Mouse (Mus musculus) T-helper 1 cell (primary cell): Measurements from ENCODE around the gene Pitpnm1.

Source experiments
- in situ Hi-C: fragments of 300-600 bp; cut with MboI, MseI; formaldehyde crosslinking; loops from one replicate; pipeline ENCODE4 v1.15.1; 2025; ENCODE audit warnings: high pct_unique_total_duplicates

Pitpnm1 gene

DNA sequence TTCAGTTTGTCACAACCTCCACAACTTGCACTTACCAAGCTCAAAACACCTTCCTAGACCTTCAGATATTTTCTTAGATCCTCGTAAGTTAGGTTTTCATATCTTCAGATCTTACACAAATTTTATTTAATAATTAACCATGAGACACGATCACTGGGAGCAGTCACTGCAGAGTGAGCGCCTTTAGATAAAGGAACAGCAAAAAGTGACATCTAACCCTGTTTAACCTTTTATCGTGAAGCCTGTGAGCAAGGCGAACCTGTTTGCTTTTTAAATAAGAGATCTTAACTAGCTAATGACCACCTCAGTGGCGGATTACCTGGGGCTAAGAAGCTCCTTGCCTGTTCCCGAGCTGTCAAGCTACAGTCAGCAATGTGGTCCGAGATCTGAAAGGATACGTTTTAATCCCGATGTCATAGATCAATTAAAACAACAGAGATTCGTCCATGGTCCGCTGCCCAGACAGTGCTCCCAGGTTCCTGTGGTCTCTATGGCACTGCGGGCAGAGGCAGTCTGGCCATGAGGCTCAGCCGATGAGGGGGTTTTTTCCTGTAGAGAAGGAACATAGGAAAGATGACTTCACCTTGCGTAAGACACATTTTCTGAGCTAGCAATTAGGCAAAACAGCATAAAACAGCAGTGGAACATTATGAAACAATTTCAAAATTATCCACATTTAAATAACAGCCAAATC is 30.9 kb upstream of the Pitpnm1 start:
- in situ Hi-C loops: no loop called here

DNA sequence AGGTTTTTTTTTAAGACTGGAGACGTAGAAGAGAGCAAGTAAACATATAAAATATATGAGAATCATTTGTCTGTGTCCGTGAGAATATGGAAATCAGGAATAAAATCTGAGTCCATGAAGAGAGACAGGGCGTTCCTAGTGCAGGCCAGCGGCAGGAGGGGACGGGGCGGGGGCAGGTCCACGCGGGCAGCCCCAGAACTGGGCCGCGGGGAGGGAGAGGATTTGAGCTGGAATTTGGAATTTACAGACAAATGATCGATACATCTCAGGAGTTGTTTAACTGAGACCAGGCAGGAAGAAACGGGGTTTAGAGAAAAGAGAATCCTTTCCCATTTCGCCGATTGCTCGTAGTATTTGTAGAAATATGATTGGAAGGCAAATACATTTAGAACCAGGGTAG is 29.5 kb upstream of the Pitpnm1 start:
- in situ Hi-C loops: no loop called here

DNA sequence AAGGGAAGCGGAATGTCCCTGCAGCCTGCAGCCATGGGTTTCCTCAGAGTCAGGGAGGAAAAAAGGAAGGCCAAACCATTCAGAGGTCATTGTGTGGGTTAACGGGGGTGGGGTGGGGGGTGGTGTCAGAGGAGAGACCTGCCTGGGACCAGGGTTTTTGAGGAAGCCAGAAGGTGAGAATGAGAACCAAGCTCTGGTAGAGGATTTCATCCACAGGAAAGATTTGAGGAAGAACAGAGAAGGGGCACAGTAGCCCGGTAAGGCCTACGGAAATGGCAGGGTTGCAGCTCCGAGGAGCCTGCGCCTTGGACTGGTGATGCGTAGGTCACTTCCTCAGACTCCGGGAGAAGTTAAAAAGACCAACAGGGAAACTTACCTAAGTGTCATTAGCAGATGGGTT is 29.0 kb upstream of the Pitpnm1 start:
- in situ Hi-C loops: no loop called here

DNA sequence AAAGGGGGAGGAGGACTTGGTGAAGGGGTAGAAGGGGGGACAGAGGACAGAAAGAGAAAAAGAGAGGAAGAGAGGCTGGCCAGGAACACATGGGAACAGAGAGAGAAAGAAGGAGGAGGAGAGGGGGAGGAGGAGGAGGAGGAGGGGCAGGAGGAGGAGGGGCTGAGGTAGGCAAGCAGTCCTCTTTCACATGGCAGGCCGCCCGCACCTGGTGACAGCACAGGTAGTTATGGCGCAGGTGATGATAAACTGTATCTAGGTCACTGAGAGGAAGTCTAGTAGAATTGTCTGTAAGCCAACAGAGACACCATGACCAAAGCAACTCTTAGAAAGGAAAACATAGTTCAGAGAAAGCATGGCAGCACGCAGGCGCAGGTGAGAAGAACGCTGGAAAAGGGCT is 28.4 kb upstream of the Pitpnm1 start:
- in situ Hi-C loops: no loop called here

DNA sequence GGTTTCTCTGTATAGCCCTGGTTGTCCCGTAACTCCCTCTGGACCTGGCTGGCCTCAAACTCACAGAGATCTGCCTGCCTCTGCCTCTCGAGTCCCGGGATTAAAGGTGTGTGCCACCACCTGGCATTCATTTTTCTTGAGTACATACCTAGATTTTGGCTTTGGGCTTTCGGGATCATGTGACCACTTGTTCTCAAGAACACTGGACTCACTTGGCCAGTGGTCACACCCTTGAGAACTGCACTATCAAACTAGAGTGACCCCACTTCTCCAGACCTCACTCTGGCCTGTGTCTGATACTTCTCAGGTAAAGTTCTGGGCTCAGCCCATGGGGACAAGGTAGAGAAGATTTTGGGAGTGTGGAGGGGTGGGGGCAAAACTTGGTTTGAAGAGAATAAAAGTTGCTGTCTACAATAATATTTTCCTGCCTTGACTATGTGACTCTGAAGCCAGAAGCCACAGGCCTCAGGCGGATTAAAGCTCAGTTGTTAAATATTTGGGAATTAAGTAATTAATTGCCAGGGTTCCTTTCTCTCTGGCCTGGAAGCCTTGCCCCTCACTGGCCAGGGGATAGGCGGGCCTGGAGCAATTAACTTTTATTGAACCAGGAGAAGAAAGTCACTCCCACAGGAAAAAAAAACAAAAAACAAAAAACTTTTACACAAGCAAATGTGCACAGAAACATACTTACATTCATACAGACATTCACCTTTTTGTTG is 26.9 kb upstream of the Pitpnm1 start:
- in situ Hi-C loops: no loop called here

DNA sequence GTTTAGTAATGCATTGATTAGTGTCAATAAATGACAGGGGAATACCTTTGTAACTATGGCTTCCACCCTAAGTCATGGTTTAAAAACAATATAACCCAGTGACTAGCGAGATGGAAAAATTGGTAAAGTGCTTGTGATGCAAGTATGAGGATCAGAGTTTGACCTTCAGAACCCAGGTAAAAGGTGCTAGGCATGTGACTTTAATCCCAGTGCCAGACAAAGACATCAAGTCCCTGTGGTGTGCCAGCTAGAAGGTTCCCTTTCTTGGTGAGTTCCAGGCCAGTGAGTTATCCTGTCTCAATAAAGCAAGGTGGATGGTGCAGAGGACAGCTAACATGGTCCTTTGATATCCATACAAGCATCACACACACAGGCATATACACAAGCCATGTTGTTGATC is 24.3 kb upstream of the Pitpnm1 start:
- in situ Hi-C loops: no loop called here

DNA sequence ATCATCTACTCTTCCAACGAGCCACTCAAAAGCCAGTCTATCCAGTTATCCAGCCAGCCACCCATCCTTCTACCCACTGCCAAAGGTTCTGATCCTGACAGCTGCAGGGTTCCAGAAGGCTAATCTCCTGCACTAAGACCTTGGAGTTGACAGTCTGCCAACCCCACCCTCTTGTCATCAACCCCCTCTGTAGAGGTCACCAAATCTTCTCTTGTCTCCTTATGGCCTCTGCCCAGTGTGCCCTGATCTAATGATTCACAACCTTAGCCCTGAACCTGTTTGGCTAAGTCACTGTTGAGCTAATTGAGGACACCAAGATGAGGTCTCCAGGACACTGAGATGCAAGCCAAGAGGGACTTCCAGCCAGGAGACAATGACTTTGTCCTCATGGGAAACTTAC is 20.2 kb upstream of the Pitpnm1 start:
- in situ Hi-C loops: no loop called here

DNA sequence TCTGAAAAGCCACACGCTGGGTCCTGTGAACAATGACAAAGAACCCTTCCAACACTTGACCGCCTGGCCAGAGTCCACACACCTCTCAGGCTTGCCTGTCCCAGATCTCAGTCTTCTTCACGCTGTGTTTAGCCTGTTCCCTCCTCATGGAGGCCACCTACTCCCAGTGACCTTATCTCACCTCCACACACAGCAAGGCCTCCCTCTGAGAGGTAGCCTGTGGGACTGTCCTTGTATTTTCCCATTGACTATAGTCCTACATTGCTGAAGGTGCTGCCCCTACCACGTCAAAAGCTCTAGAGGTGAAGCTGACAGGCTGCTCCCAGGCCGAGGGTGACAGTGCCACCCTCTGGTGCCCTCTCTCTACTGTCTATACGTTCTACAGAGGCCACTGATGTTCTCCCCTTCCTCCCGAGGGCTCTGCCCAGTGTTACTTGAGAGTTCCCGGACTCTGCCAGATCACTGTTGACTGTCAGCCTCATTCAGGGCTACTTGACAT is 19.2 kb upstream of the Pitpnm1 start:
- in situ Hi-C loops: no loop called here

DNA sequence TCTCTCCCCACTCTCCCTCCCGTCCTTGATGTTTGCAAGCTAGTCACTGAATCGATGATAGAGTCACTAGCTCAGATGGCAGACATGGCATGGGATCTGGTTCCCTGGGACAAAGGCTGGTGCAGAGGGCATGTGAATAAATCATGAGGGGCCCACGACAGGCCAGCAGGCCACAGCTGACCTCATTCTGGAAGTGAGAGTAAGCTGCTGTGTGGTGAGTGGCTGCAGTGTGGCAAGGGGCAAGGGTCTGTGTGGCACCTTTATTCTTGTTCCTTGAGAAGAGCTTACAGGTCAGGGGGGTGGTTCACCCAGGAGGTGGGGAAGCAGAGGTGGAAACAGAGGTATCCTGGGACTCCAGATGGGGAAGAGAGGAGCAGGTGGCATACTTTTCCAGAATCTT is 18.4 kb upstream of the Pitpnm1 start, which contains the start of gene Cabp2:
TSS of gene Cabp2 (plus strand) at position 185 of the 400 bp plus-strand sequence.
- in situ Hi-C loops: no loop called here

DNA sequence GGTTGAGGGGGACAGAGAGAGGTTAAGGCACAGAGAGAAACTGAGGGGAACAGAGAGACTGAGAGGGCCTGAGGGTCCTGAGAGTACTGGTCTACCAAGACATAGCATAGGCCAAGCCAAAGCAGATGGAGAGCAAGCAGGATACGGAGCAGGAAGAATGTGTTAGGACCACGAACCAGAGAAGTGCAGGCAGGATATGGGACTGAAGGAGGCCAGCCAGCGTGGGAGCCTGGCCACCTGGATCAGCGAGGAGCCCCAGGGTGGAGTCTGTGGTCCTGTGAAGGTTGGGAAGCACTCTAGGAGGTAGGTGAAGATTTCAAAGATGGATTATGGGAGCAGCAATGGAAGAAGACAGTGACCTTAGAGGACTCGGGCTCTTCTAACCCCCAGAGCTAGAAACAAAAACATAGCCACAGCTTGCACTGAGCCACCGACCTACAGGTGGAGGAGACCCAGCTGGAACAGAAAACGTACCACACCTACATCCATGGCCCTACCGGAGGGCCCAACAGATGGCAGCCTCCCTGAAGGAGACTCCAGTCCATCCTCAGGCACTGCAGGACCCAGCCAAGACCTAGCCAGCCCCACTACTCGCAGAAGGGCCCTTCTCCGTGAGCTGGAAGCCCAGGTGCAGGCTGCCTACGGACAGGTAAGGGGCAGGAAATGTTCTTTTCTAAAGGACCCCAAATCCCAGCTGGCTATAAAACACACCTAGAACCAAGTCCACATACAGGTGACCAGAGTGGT is 17.4 kb upstream of the Pitpnm1 start:
- in situ Hi-C loops: no loop called here

DNA sequence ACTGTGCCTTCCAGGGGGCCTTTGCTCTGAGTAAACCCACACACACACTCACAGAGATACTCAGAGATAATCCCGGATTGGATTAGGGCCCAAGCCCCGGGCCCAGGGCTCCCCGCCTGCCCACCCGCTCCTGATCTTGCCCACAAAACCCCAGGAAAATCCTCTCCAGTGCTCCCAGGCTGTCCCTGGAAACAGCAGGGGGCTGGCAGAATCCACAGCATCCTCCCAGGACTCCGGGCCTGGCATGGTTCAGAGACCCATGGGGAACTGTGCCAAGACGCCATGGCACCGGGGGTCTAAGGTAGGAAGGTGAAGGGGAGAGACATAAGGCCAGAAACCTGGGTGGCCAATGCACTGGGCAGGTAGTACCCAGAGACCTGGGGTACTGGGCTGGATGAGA is 16.5 kb upstream of the Pitpnm1 start:
- in situ Hi-C loops: no loop called here

DNA sequence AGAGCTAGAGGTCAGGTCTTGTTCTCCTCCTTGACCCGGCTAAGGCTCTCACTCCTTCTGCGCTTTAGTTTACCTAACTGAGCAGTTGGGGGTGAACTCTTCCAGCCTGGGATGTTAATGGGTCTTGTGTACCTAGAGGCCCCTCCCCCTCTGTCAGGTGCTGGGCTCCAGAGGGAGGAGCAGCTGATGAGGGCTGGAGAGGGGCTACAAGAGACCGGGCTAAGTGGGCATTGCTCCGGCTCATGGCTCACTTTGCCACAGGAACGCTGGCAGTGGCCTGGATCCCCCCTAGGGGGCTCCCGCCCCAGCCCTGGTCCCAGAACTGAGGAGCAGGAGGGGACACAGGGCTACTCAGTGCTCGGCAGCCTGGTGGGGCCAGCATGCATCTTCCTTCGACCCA is 16.0 kb upstream of the Pitpnm1 start:
- in situ Hi-C loops: no loop called here

DNA sequence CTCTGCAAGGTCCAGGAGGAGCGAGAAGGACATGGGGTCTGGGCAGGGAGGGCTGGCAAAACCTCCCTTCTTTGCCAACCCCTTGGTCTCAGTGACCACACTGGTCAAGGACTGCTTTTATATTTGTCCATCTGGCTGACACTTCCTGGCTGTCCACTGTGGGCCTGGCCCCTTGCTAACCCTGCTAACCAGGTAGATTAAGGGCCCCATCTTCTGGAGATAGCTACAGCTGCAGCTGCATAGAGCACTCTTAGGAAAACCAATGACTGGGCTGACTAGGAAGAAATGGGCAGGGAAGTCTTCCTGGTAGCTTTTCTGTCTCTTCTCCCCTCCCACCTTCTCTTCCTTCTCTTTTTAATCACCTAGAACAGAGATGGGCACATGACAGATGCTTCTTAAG is 14.8 kb upstream of the Pitpnm1 start:
- in situ Hi-C loops: loop anchor here (5.0 kb wide), 1 partner anchor 68 kb away; no protein-coding TSS in a partner anchor

DNA sequence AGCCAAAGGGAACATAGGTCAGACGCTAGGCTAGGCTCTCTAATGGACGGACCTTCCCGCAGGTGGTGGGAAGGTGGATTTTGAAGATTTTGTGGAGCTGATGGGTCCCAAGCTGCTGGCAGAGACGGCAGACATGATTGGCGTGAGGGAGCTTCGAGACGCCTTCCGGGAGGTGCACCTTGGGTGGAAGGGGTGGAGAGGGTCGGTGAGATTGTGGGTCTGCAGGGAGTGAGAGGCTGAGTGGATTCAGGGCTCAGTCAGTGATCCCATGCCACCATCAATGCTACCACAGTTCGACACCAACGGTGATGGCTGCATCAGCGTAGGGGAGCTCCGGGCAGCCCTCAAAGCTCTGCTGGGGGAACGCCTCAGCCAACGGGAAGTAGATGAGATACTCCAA is 13.6 kb upstream of the Pitpnm1 start:
- in situ Hi-C loops: loop anchor here (5.0 kb wide), 1 partner anchor 69 kb away; no protein-coding TSS in a partner anchor

DNA sequence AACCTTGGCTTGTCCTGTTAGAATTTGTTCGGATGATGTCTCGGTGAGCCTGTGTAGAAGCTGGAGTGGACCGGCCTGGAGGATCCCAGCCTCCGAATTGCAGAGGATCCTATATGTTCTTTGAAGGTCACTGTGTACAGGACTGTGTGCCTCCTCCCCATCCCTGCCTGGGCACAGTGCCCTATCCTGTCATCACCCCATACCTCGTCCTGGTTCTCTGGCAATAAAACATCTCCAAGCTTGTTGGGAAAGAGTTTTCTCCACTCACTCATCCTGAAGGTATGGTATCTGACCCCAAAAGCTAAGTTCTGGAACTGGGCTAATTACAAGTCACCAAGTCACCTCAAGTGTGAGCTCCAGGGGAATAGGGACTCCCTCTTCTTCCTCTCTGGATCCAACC is 12.7 kb upstream of the Pitpnm1 start:
- in situ Hi-C loops: loop anchor here (5.0 kb wide), 1 partner anchor 70 kb away; no protein-coding TSS in a partner anchor

DNA sequence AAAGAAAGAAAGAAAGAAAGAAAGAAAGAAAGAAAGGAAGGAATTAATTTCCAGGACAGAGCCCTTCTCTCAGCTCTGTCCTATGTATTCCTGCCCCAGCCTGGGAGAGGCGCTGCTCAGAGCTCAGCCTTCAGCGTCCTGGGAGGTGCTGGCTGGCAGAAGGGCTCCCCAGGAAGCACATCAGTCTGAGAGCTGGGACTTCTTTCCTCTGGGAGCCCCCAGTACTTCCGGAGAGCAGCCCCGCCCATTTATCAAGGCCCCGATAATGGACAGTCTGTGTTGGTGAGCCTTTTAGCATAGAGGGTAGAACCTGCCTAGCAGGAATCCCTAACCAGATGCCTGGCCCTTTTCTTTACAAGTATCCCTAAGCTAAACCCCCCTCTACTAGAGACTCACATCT is 11.7 kb upstream of the Pitpnm1 start:
- in situ Hi-C loops: loop anchor here (5.0 kb wide), 1 partner anchor 71 kb away; no protein-coding TSS in a partner anchor

DNA sequence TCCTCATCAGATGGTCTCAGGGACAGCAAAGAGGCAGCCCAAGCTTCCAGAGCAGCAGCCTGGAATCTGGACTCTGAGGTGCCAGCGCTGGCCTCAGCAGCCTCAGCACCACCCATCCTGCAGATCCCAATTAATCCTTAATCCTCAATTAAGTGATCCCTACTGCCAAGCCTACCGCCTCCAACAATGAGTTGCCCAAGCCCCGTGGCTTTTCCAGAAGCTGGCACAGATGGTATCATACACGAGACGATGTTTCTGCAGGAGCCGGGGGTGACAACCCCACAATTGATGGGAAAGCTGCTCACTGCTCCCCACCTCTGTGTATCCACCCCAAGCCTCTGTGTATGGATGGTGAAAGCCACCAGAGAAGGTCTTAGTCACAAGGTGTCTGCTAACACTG is 10.7 kb upstream of the Pitpnm1 start:
- in situ Hi-C loops: loop anchor here (5.0 kb wide), 1 partner anchor 72 kb away; no protein-coding TSS in a partner anchor

DNA sequence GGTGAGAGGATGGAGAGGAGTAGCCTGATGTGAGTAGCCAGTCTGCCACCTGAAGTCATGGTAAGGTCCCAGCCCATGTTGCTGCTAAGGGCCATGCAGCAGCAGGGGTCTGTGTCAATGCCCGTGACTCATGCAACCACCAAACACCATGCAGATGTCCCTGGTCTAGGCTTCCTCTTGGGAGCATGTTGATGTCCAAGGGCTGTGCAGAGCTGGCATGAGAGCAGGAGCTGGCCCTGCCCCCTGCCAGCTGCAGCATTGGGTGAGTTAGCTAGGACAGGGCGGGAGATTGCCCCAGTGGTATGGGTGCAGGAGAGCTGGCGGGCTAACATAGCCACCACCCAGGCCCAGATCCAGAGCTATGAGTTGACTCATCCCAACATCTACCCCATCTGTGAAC is 9.4 kb upstream of the Pitpnm1 start:
- in situ Hi-C loops: no loop called here

DNA sequence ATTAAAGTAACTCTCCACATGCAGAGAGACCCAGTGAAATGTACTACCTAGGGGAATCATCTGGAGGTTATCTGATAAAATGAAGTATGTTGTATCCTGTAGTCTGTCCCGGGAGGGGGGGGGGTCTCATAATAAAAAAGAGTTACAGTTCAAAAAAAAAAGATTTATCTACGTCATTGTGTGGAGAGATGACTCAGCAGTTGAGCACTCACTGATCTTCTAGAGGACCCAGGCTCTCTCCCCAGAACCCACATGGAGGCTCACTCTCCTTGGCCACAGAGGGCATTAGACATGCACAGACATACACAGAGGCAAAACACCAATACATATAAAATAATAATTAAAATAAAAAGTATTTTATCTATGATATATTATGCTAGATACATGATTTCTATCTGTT is 8.4 kb upstream of the Pitpnm1 start:
- in situ Hi-C loops: no loop called here

DNA sequence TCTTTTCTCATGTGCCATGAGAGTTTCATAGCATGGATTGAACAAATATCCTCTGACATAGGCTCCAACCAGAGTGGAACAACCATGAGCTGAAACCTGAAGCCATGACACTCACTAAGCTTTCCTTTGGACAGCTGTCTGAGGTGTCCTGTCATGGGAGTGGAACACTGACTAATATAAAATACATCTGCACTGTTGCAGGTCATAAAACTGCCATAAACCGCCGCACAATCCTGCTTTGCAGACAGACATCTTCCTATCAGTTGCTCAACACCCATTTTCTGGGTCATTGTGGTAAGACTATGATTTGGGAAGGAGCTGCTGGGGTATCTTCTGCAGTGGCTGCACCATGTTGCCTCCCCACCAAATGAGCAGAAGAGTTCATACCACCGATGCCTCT is 7.0 kb upstream of the Pitpnm1 start:
- in situ Hi-C loops: no loop called here

DNA sequence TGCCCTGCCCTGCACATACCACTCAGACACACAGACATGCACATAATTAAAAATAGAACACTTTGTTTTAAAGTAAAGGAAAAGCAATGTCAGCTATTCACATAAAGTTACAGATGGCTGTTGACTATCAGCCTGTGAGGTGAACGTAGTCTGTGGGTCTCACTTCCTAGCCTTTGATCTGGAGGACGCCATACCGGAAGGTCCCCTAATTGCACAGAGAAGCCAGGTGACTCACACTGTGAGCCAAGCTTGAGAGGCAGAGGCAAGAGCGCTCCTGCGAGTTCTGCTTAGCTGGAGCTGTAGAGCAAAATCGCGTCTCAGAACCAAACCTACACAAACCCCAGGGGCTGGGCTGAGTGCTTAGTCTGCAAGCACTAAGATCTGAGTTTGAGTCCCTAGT is 6.0 kb upstream of the Pitpnm1 start:
- in situ Hi-C loops: no loop called here

DNA sequence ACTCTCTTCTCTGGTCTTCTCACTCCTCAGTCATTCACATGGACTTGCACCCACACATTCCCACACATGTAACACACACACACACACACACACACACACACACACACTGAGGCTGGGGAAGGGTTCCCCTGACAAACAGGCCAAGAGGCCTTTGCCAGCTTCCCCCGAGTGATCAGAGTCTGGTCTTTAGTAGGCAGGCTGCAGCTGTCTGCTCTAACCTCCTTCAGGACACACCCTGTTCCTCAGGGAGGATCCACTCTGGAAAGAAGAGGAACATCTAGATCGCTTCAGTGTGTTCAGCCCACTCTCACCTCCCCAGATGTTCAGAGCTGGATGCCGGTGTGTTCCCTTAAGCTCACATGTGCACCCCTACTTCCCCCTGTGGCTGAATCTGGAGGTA is 5.5 kb upstream of the Pitpnm1 start:
- in situ Hi-C loops: no loop called here
